Mouse (Mus musculus) MEL (cell line): Measurements from ENCODE around the gene Atp6v0a2.
"Not testable (repeated sequence)": the region's sequence is repeated elsewhere in the genome, so short reads cannot be mapped to it uniquely, and the experiment has no call there.

Source experiments
- CTCF ChIP-seq, 3 experiments: IDR thresholded peaks in 2 of 3; conservative IDR thresholded peaks in 1 of 3; 2 replicates each; pipeline ENCODE4 v1.5.1; 2011 to 2012; ENCODE audit warnings: low read length in 3 of 3, low read depth in 2 of 3, mild to moderate bottlenecking in 2 of 3, improper control_type of control experiment in 1 of 3, inconsistent platforms in 1 of 3, mixed read lengths in 1 of 3, moderate library complexity in 1 of 3; ENCODE audit not compliant: control insufficient read depth in 1 of 3, insufficient read depth in 1 of 3, poor library complexity in 1 of 3, severe bottlenecking in 1 of 3
- GATA1 ChIP-seq: IDR thresholded peaks from 2 replicates; pipeline ENCODE4 v1.6.1; 2011; ENCODE audit warnings: low read depth, low read length, improper control_type of control experiment
- MAX ChIP-seq: IDR thresholded peaks from 2 replicates; pipeline ENCODE4 v1.6.1; 2011; ENCODE audit warnings: low read length, improper control_type of control experiment
- MXI1 ChIP-seq: IDR thresholded peaks from 2 replicates; pipeline ENCODE4 v1.6.1; 2011; ENCODE audit warnings: mild to moderate bottlenecking, low read depth, low read length, improper control_type of control experiment
- POLR2A ChIP-seq, 2 experiments: IDR thresholded peaks; 2 replicates each; pipeline ENCODE4 v1.6.1; 2011 to 2012; ENCODE audit warnings: low read length in 2 of 2, mild to moderate bottlenecking in 2 of 2, control low read depth in 1 of 2, improper control_type of control experiment in 1 of 2, low read depth in 1 of 2, moderate library complexity in 1 of 2; ENCODE audit not compliant: control insufficient read depth in 1 of 2, insufficient read depth in 1 of 2, poor library complexity in 1 of 2
- RCOR1 ChIP-seq: IDR thresholded peaks from 2 replicates; pipeline ENCODE4 v1.6.1; 2012; ENCODE audit warnings: low read depth, mild to moderate bottlenecking, inconsistent platforms, low read length, improper control_type of control experiment
- SIN3A ChIP-seq: IDR thresholded peaks from 2 replicates; pipeline ENCODE4 v1.6.1; 2012; ENCODE audit warnings: low read length, improper control_type of control experiment, inconsistent platforms
- ZC3H11A ChIP-seq: IDR thresholded peaks from 2 replicates; pipeline ENCODE4 v1.6.1; 2012; ENCODE audit warnings: low read depth, mild to moderate bottlenecking, inconsistent platforms, low read length, improper control_type of control experiment

GRCm38 (mm10) chr5:124599726-124600125, 28.6 kb upstream of the Atp6v0a2 start:
- not testable (repeated sequence) for TF ChIP-seq CTCF (IDR thresholded peaks at IDR 0.05 in 2 of 3, conservative IDR thresholded peaks at IDR 0.05 in 1 of 3; ENCODE audit: control insufficient read depth in 1 of 3, insufficient read depth in 1 of 3, low read depth in 2 of 3, low read length in 3 of 3, poor library complexity in 1 of 3, severe bottlenecking in 1 of 3); RCOR1; MXI1; POLR2A (IDR thresholded peaks at IDR 0.05; ENCODE audit: control insufficient read depth in 1 of 2, insufficient read depth in 1 of 2, low read depth in 1 of 2, low read length in 2 of 2, poor library complexity in 1 of 2); SIN3A; GATA1; MAX; ZC3H11A
